Mouse (Mus musculus) subcutaneous adipose tissue, adult 2 months (tissue): ENCODE data around the gene Tank. TPM values are rescaled to one million over a fixed set of nuclear protein-coding genes. Genes with fewer than 3 reads are reported as not detected.

Experiments used
- polyA plus RNA-seq: library from polyadenylated mRNA; depleted of rRNA; stranded (reverse); fragments of >200 nt; gene quantifications from 2 replicates; pipeline ENCODE4 v1.2.3, GENCODE M21; 2012; ENCODE audit warnings: low replicate concordance; rRNA removed

Gene Tank
- 11.0 and 22.2 TPM in 2 replicates for polyA plus RNA-seq

DNA sequence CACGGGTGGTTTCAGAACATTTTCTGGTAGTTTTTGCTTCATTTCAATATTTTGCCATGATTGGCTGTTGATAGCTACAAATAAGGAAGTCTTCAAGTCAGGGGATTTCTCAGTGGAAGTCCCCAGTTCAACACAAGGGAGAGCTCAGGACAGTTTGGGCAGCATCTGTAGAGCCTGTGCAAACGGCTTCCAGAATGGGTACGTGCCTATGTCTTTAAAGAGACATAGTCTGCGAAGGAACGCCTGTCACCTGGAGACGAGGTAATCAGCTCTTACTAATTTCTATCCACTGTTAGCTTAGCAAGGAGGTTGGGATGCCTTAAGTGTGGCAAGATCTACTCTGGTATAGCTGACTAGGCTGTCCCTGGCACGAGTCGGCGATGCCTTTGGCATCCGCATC is at the start of gene Tank:
TSS of gene Tank (plus strand) at position 153 of the 400 bp plus-strand sequence.

Other genes starting within 250 kb of the Tank start
- gene Psmd14, start 133.1 kb downstream of the Tank start, polyA plus RNA-seq, result 26.5 and 27.6 TPM in 2 replicates
- gene Tbr1, start 224.3 kb downstream of the Tank start, polyA plus RNA-seq, result not detected in 2 replicates